Mouse (Mus musculus): ENCODE measurements around the gene Cd247. TPM values are rescaled to one million over a fixed set of nuclear protein-coding genes. Genes with fewer than 3 reads are reported as not detected.

Cd247 gene
- polyA plus RNA-seq, 1 experiment = 0.21 TPM

- no peak overlapping the region for H3K27ac ChIP-seq (ENCODE audit: insufficient read depth, low read length)
Measured at GRCm38 (mm10) chr1:165833910-165834632, 45.6 kb downstream of the Cd247 start.

GRCm38 (mm10) chr1:165834633-165834975 lies 46.1 kb downstream of the Cd247 start:
- H3K4me1 ChIP-seq (ENCODE audit: control insufficient read depth, insufficient read depth, low read length) = no peaks in the 10 kb centered on the region
- no peak overlapping the region for H3K4me3 ChIP-seq (ENCODE audit: insufficient read depth, low read length)
- no peak overlapping the region for H3K27ac ChIP-seq (ENCODE audit: insufficient read depth, low read length)
- TF ChIP-seq CTCF (IDR thresholded peaks at IDR 0.05; ENCODE audit: extremely low read depth, insufficient read depth, low read length) (no peak), POLR2A (IDR thresholded peaks at IDR 0.05; ENCODE audit: extremely low read depth, insufficient read depth, low read length) (no peak)

More at GRCm38 (mm10) chr1:165833910-165834632, 45.6 kb downstream of the Cd247 start:
- no peak overlapping the region for H3K4me3 ChIP-seq (ENCODE audit: insufficient read depth, low read length)
- TF ChIP-seq POLR2A (IDR thresholded peaks at IDR 0.05; ENCODE audit: extremely low read depth, insufficient read depth, low read length) (no peak), CTCF (IDR thresholded peaks at IDR 0.05; ENCODE audit: extremely low read depth, insufficient read depth, low read length) (no peak)
- no peaks in the 10 kb centered on the region for H3K4me1 ChIP-seq (ENCODE audit: control insufficient read depth, insufficient read depth, low read length)

- H3K4me3 ChIP-seq (ENCODE audit: insufficient read depth, low read length) = no peak overlapping the region
- TF ChIP-seq POLR2A (IDR thresholded peaks at IDR 0.05; ENCODE audit: extremely low read depth, insufficient read depth, low read length) (no peak), CTCF (IDR thresholded peaks at IDR 0.05; ENCODE audit: extremely low read depth, insufficient read depth, low read length) (no peak)
- H3K27ac ChIP-seq (ENCODE audit: insufficient read depth, low read length) = no peak overlapping the region
- H3K4me1 ChIP-seq (ENCODE audit: control insufficient read depth, insufficient read depth, low read length) = no peaks in the 10 kb centered on the region
Measured at GRCm38 (mm10) chr1:165836461-165836860, 48.0 kb downstream of the Cd247 start.

GRCm38 (mm10) chr1:165837546-165837945 lies 49.1 kb downstream of the Cd247 start:
- Histone ChIP-seq H3K27ac (ENCODE audit: insufficient read depth, low read length) (no peak overlapping the region), H3K4me3 (ENCODE audit: insufficient read depth, low read length) (no peak overlapping the region), H3K4me1 (ENCODE audit: control insufficient read depth, insufficient read depth, low read length) (no peaks in the 10 kb centered on the region)
- TF ChIP-seq CTCF (IDR thresholded peaks at IDR 0.05; ENCODE audit: extremely low read depth, insufficient read depth, low read length) (no peak), POLR2A (IDR thresholded peaks at IDR 0.05; ENCODE audit: extremely low read depth, insufficient read depth, low read length) (no peak)

GRCm38 (mm10) chr1:165839201-165839600 lies 50.7 kb downstream of the Cd247 start:
- Histone ChIP-seq H3K4me1 (ENCODE audit: control insufficient read depth, insufficient read depth, low read length) (no peaks in the 10 kb centered on the region), H3K4me3 (ENCODE audit: insufficient read depth, low read length) (no peak overlapping the region), H3K27ac (ENCODE audit: insufficient read depth, low read length) (no peak overlapping the region)
- TF ChIP-seq CTCF (IDR thresholded peaks at IDR 0.05; ENCODE audit: extremely low read depth, insufficient read depth, low read length) (no peak), POLR2A (IDR thresholded peaks at IDR 0.05; ENCODE audit: extremely low read depth, insufficient read depth, low read length) (no peak)

- H3K4me1 ChIP-seq (ENCODE audit: control insufficient read depth, insufficient read depth, low read length) = no peaks in the 10 kb centered on the region
- H3K27ac ChIP-seq (ENCODE audit: insufficient read depth, low read length) = no peak overlapping the region
- TF ChIP-seq POLR2A (IDR thresholded peaks at IDR 0.05; ENCODE audit: extremely low read depth, insufficient read depth, low read length) (no peak), CTCF (IDR thresholded peaks at IDR 0.05; ENCODE audit: extremely low read depth, insufficient read depth, low read length) (no peak)
- peak overlapping the region; percentile 10; the same call in 1 of the 2 replicates for H3K4me3 ChIP-seq (ENCODE audit: insufficient read depth, low read length)
Measured at GRCm38 (mm10) chr1:165840548-165841230, 52.2 kb downstream of the Cd247 start.

- Histone ChIP-seq H3K4me1 (ENCODE audit: control insufficient read depth, insufficient read depth, low read length) (no peaks in the 10 kb centered on the region), H3K4me3 (ENCODE audit: insufficient read depth, low read length) (no peak overlapping the region), H3K27ac (ENCODE audit: insufficient read depth, low read length) (no peak overlapping the region)
- TF ChIP-seq CTCF (IDR thresholded peaks at IDR 0.05; ENCODE audit: extremely low read depth, insufficient read depth, low read length) (no peak), POLR2A (IDR thresholded peaks at IDR 0.05; ENCODE audit: extremely low read depth, insufficient read depth, low read length) (no peak)
Measured at GRCm38 (mm10) chr1:165842170-165842569, 53.7 kb downstream of the Cd247 start.

- TF ChIP-seq POLR2A (IDR thresholded peaks at IDR 0.05; ENCODE audit: extremely low read depth, insufficient read depth, low read length) (no peak), CTCF (IDR thresholded peaks at IDR 0.05; ENCODE audit: extremely low read depth, insufficient read depth, low read length) (no peak)
- no peak overlapping the region for H3K27ac ChIP-seq (ENCODE audit: insufficient read depth, low read length)
- H3K4me3 ChIP-seq (ENCODE audit: insufficient read depth, low read length) = no peak overlapping the region
- no peaks in the 10 kb centered on the region for H3K4me1 ChIP-seq (ENCODE audit: control insufficient read depth, insufficient read depth, low read length)
Measured at GRCm38 (mm10) chr1:165843586-165843985, 55.1 kb downstream of the Cd247 start.

GRCm38 (mm10) chr1:165844466-165844951 lies 56.0 kb downstream of the Cd247 start:
- Histone ChIP-seq H3K4me1 (ENCODE audit: control insufficient read depth, insufficient read depth, low read length) (no peaks in the 10 kb centered on the region), H3K27ac (ENCODE audit: insufficient read depth, low read length) (no peak overlapping the region), H3K4me3 (ENCODE audit: insufficient read depth, low read length) (peak overlapping the region; percentile 44; the same call in 1 of the 2 replicates)
- TF ChIP-seq CTCF (IDR thresholded peaks at IDR 0.05; ENCODE audit: extremely low read depth, insufficient read depth, low read length) (no peak), POLR2A (IDR thresholded peaks at IDR 0.05; ENCODE audit: extremely low read depth, insufficient read depth, low read length) (no peak)

- Histone ChIP-seq H3K4me1 (ENCODE audit: control insufficient read depth, insufficient read depth, low read length) (no peaks in the 10 kb centered on the region), H3K4me3 (ENCODE audit: insufficient read depth, low read length) (peak overlapping the region; percentile 44), H3K27ac (ENCODE audit: insufficient read depth, low read length) (no peak overlapping the region)
- TF ChIP-seq CTCF (IDR thresholded peaks at IDR 0.05; ENCODE audit: extremely low read depth, insufficient read depth, low read length) (no peak), POLR2A (IDR thresholded peaks at IDR 0.05; ENCODE audit: extremely low read depth, insufficient read depth, low read length) (no peak)
Measured at GRCm38 (mm10) chr1:165844956-165845355, 56.5 kb downstream of the Cd247 start.

Data from cortical plate, adult 2 months (tissue).